Mouse (Mus musculus) testis, adult 10 weeks (tissue): ENCODE results near the gene Gm49354. TPM values are rescaled to one million over a fixed set of nuclear protein-coding genes. Genes with fewer than 3 reads are reported as not detected.

Experiments used
- polyA plus RNA-seq: library from polyadenylated mRNA; stranded (reverse); fragments of 350-450 nt; fragmentation: Illumina TruSeq; extraction: RNeasy Lipid Tissue Mini Kit (QIAGEN cat#74804); gene quantifications from one replicate; pipeline ENCODE4 v1.2.3, GENCODE M21; 2014; ENCODE audit warnings: low read depth, low replicate concordance

Gene Gm49354
- polyA plus RNA-seq, result not detected

DNA sequence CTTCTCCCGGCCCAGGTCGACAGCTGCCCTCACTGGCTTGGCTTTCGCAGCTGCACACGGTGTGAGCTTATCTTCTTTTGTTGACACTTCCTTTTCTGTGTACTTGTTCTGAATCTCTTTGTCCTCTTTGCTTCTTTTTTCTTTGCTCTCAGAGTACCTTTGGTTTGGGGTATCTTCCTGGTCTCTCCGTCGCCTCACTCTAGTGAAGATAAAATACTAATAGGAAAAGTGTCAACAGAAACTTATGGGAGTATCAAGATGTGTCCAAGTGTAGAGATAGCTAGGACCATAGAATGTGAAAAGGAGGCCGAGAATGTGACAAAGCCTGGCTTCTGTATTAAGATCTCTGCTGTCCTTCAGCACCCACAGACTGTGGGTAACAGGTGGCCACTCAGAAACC lies at the start of gene Gm49354:
Gm49354 (minus strand) TSS at position 101 of the 400 bp plus-strand sequence.

DNA sequence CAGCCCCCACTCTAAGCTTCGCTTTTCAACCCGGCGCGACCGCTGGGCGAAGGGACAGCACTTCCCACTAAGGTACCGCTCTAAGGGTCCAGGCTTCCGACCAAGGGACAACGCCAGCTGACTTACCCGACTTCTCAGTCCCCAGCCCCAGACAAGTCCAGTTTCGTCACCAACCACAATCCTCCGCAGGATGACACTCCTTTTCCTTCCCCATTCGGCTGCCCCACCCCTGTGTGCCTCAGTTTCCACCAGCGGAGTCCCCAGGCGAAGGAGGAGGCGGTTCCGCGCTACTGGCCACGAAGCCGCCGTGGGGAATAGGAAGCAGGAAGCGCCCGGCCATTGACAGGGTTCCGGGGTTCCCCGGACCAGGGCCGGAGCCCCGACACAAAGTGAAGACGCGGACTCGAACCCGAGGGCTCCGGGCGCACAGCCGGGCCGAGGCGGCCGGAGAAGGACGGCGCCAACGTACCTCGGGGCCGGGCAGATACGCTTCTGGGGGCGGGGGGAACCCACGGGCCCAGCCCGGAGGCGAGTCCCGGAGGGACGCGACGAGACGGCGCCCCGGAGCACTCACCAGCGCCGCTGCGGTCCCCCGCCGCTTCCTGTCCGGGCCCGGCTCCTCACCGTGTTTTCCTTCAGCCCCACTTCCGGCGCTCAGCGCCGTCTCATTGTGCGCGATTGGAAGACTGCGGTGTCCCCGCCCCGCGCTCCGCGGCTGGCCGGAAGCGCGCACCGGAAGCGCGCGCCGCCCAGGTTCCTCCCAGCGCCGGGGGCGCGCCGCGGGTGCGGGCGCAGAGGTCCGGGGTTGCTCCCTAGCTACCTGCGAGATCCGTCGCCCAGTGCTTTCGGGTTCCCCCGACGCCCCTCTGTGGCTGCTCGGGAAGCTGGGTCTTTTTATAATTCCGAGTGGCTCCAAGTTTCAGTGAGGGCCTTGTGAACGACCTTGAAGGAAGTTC lies 40.7 kb upstream of the Gm49354 start, which contains the start of gene Tut7:
Tut7 (minus strand) TSS at position 641 of the 956 bp plus-strand sequence.

DNA sequence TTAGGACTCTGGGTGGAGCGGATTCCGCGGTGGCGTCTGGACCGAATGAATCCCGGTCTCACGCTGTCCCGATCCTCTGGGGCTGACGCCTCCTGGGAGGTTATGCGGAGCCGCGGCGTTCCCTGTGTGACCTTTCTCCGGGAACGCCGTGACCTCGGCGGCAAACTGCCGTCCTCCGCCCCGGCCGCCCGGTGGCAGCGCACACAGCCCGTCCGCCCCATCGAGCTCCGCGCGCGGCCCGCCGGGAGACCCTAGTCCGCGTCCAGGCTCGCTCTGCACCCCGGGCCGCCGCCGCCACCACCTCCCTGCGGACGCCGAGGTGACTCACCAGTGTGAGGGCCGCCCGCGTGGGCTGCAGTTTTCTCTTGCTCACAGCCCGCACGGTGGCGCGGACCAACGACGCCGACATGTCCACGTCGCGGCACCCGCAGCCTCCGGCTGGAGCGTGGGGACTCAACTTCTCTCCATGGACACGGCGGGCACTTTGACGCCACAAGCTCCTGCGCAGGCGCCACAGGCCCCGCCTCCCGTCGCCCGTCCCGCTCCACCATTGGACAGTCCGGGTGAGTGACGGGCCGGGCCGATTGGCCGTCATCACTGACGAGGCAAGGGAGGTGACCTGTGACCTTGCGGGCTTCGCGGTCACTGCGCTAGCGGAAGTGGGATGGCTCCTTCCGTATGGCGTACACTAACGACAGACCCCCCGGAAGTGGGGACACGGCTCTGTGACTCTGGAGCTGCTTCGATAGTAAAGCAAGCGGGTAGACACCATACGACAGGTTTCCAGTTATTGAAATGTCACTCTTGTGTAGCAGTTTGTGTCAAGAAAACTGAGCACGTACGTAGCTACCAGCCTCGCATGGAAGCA lies 12.5 kb downstream of the Gm49354 start, which contains the start of gene Isca1:
Isca1 (minus strand) TSS at position 515 of the 868 bp plus-strand sequence.

DNA sequence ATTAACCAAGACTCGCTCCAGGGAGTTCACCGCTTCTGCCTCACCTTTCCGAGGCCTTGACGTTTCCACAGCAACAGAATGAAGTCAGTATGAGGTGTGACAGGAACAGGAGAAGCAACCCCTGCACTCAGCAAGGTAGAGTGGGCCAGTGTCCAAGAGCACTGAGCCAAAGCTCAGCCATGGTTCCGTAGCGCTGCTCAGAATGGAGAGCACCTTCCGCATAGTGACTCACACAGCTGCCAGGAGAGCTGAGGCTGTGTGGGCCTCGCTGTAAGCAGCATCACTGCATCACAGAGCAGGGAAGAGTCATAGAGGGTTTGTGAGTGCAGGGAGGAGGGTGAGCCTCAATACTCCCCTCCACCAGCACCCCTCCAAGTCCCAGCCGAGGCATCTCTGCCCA lies 35.3 kb downstream of the Gm49354 start, which contains the start of gene 1700014D04Rik:
1700014D04Rik (minus strand) TSS at position 42 of the 400 bp plus-strand sequence.

DNA sequence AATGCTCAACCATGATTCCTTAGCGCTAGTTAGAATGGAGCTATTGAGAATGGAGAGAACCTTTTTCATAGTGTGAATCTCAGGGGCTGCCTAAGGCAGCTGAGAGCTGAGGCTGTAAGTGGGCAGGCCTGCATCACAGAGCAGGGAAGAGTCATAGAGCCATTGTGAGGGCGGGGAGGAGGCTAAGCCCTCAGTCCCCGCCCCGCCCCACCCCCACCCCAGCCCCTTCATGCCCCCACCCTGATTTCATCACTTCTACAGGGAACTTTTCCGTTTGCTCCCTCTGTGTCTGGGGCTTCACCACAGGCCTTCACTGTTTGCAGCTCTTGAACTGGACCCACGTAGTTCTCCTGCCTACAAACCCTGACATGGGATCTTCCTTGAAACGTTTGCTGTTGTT lies 50.4 kb downstream of the Gm49354 start, which contains the start of gene Spata31d1d:
Spata31d1d (minus strand) TSS at position 101 of the 400 bp plus-strand sequence.

DNA sequence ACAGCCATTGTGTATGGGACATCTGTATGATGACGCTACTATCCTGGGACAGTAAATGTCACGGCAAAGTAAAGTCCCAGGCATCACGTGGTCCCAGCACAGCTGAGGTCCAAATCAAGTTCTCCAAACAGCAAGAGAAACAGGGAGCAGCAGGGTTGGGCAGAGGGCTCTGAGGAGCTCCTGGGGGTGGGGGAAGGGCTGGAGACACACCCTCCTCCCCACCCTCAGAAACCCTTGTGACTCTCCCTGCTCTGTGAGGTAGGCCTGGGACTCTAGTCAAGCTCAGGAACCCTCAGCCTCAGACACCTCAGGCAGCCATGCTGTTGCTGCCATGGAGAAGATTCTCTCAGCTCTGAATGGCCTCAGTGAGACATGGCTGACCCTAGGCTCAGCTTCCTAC lies 70.1 kb downstream of the Gm49354 start, which contains the start of gene Spata31d1b:
Spata31d1b (plus strand) TSS at position 301 of the 400 bp plus-strand sequence.

DNA sequence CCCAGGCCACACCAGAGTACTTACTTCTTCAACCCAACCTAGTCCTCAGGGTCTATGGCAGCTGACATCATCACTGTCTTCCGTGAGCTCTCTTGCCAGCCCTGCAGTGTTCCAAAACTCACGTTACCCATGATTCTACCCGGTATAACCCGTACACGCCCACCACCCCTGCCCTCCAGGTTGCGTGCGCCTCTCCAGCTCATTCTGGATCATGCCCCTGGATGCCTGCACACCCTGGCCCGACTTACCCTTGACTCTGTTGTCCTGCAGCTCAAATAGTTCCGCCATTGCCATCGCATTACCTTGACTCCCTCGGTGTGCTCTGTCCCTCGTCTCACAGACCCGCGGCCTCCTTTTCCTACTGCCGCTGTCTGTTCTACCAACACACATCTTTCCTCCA lies 71.8 kb downstream of the Gm49354 start, which contains the start of gene Spata31d1a:
Spata31d1a (minus strand) TSS at position 101 of the 400 bp plus-strand sequence.

Other genes with a start within 250 kb of the Gm49354 start
- 422 TPM for gene Agtpbp1, start 197.0 kb downstream of the Gm49354 start, polyA plus RNA-seq
- 267 TPM for gene Naa35, start 197.0 kb downstream of the Gm49354 start, polyA plus RNA-seq
- 4.7 TPM for gene Golm1, start 106.4 kb downstream of the Gm49354 start, polyA plus RNA-seq
- 23.4 TPM for gene 4921517D22Rik, start 88.1 kb downstream of the Gm49354 start, polyA plus RNA-seq
- gene Spata31d1a, start 71.9 kb downstream of the Gm49354 start, polyA plus RNA-seq, result 44.3 TPM
- gene Spata31d1b, start 70.0 kb downstream of the Gm49354 start, polyA plus RNA-seq, result 33.9 TPM
- 43.0 TPM for gene Spata31d1d, start 50.5 kb downstream of the Gm49354 start, polyA plus RNA-seq
- gene 1700014D04Rik, start 35.5 kb downstream of the Gm49354 start, polyA plus RNA-seq, result 118 TPM
- gene Isca1, start 12.4 kb downstream of the Gm49354 start, polyA plus RNA-seq, result 201 TPM
- 78.4 TPM for gene Tut7, start 40.9 kb upstream of the Gm49354 start, polyA plus RNA-seq